ENCODE assay signal across 20 mouse cellular contexts in genomic region chr4:135229871-135230270, GRCm38 (mm10). TPM values are rescaled to one million over a fixed set of nuclear protein-coding genes. Genes with fewer than 3 reads are reported as not detected.
A peak's percentile ranks its signal among the peaks of the same experiment; 100 is the strongest.
DNase-seq lines count a peak whose midpoint lies in the region; ATAC-seq and TF ChIP-seq lines count a peak whose summit lies in the region.
"Had no signal": no experiment of that assay in that cellular context is flagged by ENCODE, and none has a peak within 500 bp of the region (broad histone marks: within the 10 kb centered on the region; RNA-seq: fewer than 3 reads in every experiment).

No protein-coding gene starts in this region.

- TF ChIP-seq CTCF in forebrain, postnatal 0 days (IDR thresholded peaks at IDR 0.05; ENCODE audit: low read depth) = no peak
- no peak for TF ChIP-seq CTCF in liver, adult 2 months (IDR thresholded peaks at IDR 0.05; ENCODE audit: low read depth, low read length)
- TF ChIP-seq CTCF in liver, postnatal 0 days (IDR thresholded peaks at IDR 0.05; ENCODE audit: low read depth) = no peak

- H3K4me3 ChIP-seq in forebrain, embryonic 12.5 days (replicated peaks) = no peak overlapping the region
- no peak overlapping the region for H3K4me3 ChIP-seq in forebrain, postnatal 0 days (ENCODE audit: low read depth, low read length)
- H3K4me3 ChIP-seq in forebrain, embryonic 15.5 days = no peak overlapping the region
- no peak overlapping the region for H3K4me3 ChIP-seq in forebrain, embryonic 11.5 days (ENCODE audit: low read depth, low read length)
- no peak overlapping the region for H3K4me3 ChIP-seq in liver, adult 2 months (ENCODE audit: insufficient read depth, low read depth, low read length)
- no peak overlapping the region for H3K4me3 ChIP-seq in liver, postnatal 0 days (ENCODE audit: low read depth, low read length)
- H3K4me3 ChIP-seq: embryonic facial prominence, embryonic 12.5 days; embryonic facial prominence, embryonic 15.5 days; heart, embryonic 12.5 days; hindbrain, embryonic 12.5 days; hindbrain, embryonic 15.5 days had no signal

- WGBS in forebrain, embryonic 12.5 days = 81% methylated on average over 4 of the region's 4 CpGs
- 67% methylated on average over 4 of the region's 4 CpGs for WGBS in forebrain, postnatal 0 days
- WGBS in forebrain, embryonic 15.5 days = 72% methylated on average over 4 of the region's 4 CpGs
- 82% methylated on average over 4 of the region's 4 CpGs for WGBS in forebrain, embryonic 11.5 days
- 63% methylated on average over 4 of the region's 4 CpGs for WGBS in liver, adult 2 months
- WGBS in liver, postnatal 0 days (ENCODE audit: insufficient replicate concordance) = 43% methylated on average over 4 of the region's 4 CpGs

- TF ChIP-seq POLR2A in liver, adult 2 months (IDR thresholded peaks at IDR 0.05; ENCODE audit: extremely low read depth, insufficient read depth, low read length) = no peak

- H3K79me2 ChIP-seq in liver, adult 2 months (ENCODE audit: control insufficient read depth, insufficient read depth, low read length) = peaks cover 40% of the 10 kb centered on the region; the same call in 1 of the 2 replicates

- peaks cover 6% of the 10 kb centered on the region; the same call in 1 of the 2 replicates for H3K4me1 ChIP-seq in forebrain, embryonic 12.5 days
- no peaks in the 10 kb centered on the region; the same call in 1 of the 2 replicates for H3K4me1 ChIP-seq in forebrain, postnatal 0 days (ENCODE audit: insufficient read depth)
- H3K4me1 ChIP-seq in forebrain, embryonic 15.5 days = peaks cover 23% of the 10 kb centered on the region
- H3K4me1 ChIP-seq in forebrain, embryonic 11.5 days (replicated peaks; ENCODE audit: control insufficient read depth, insufficient read depth, low read length) = no peaks in the 10 kb centered on the region; the same call in 1 of the 2 replicates
- peaks cover 12% of the 10 kb centered on the region for H3K4me1 ChIP-seq in liver, adult 2 months (ENCODE audit: control insufficient read depth, insufficient read depth, low read length)
- peaks cover 11% of the 10 kb centered on the region; the same call in 1 of the 2 replicates for H3K4me1 ChIP-seq in liver, postnatal 0 days (ENCODE audit: insufficient read depth)
- H3K4me1 ChIP-seq: embryonic facial prominence, embryonic 12.5 days; embryonic facial prominence, embryonic 15.5 days had no signal

- DNase-seq in forebrain, postnatal 0 days = no peak
- no peak for DNase-seq in forebrain, embryonic 11.5 days (ENCODE audit: low spot score)
- DNase-seq in liver, adult 2 months (ENCODE audit: extremely low read depth, low read depth, low spot score) = no peak
- DNase-seq in liver, postnatal 0 days = no peak
- DNase-seq in adrenal gland, adult 2 months = no peak
- DNase-seq: adrenal gland, postnatal 10 days; adrenal gland, postnatal 36 days; cerebellum, adult 11 months; gastrocnemius, postnatal 10 days; gastrocnemius, postnatal 36 days; heart, postnatal 14 days had no signal

- no peak for ATAC-seq in forebrain, embryonic 12.5 days (ENCODE audit: low FRiP score)
- ATAC-seq in forebrain, postnatal 0 days = no peak
- no peak for ATAC-seq in forebrain, embryonic 15.5 days (replicated peaks)
- no peak for ATAC-seq in forebrain, embryonic 11.5 days (replicated peaks; ENCODE audit: low FRiP score)
- ATAC-seq in liver, postnatal 0 days = no peak
- ATAC-seq: activated CD4-positive, CD25-positive, alpha-beta regulatory T cell, adult 4 months; intestine, postnatal 0 days had no signal

- H3K4me2 ChIP-seq in forebrain, embryonic 12.5 days = no peak overlapping the region
- no peak overlapping the region for H3K4me2 ChIP-seq in forebrain, postnatal 0 days (ENCODE audit: low read depth)
- H3K4me2 ChIP-seq in forebrain, embryonic 15.5 days (replicated peaks) = no peak overlapping the region
- no peak overlapping the region for H3K4me2 ChIP-seq in forebrain, embryonic 11.5 days (ENCODE audit: low read depth, low read length, severe bottlenecking)
- no peak overlapping the region for H3K4me2 ChIP-seq in liver, postnatal 0 days (ENCODE audit: low read depth, low read length)
- H3K4me2 ChIP-seq: embryonic facial prominence, embryonic 12.5 days; embryonic facial prominence, embryonic 15.5 days; heart, embryonic 12.5 days; hindbrain, embryonic 12.5 days; hindbrain, embryonic 15.5 days had no signal

- H3K27ac ChIP-seq in forebrain, embryonic 12.5 days = 0 out of 2 replicates have a peak overlapping the region, but pooled peaks have one; percentile 31
- H3K27ac ChIP-seq in forebrain, postnatal 0 days (ENCODE audit: low read depth, low read length) = no peak overlapping the region
- peak overlapping the region; percentile 73; the same call in 1 of the 2 replicates for H3K27ac ChIP-seq in forebrain, embryonic 15.5 days (replicated peaks)
- H3K27ac ChIP-seq in forebrain, embryonic 11.5 days (ENCODE audit: low read depth, low read length) = no peak overlapping the region
- peak overlapping the region; percentile 22; the same call in 1 of the 2 replicates for H3K27ac ChIP-seq in liver, adult 2 months (replicated peaks; ENCODE audit: insufficient read depth, low read depth, low read length)
- H3K27ac ChIP-seq in liver, postnatal 0 days (ENCODE audit: low read depth) = no peak overlapping the region
- H3K27ac ChIP-seq: embryonic facial prominence, embryonic 12.5 days; embryonic facial prominence, embryonic 15.5 days; hindbrain, embryonic 12.5 days had no signal

- peaks cover 10% of the 10 kb centered on the region for H3K36me3 ChIP-seq in forebrain, embryonic 12.5 days (replicated peaks)
- H3K36me3 ChIP-seq in forebrain, postnatal 0 days (ENCODE audit: insufficient read depth) = no peaks in the 10 kb centered on the region
- H3K36me3 ChIP-seq in forebrain, embryonic 15.5 days = no peaks in the 10 kb centered on the region
- no peaks in the 10 kb centered on the region; the same call in 1 of the 2 replicates for H3K36me3 ChIP-seq in forebrain, embryonic 11.5 days (ENCODE audit: control insufficient read depth, insufficient read depth, low read length)
- peaks cover 8% of the 10 kb centered on the region; the same call in 1 of the 2 replicates for H3K36me3 ChIP-seq in liver, adult 2 months (ENCODE audit: control insufficient read depth, insufficient read depth, low read length)
- 0 out of 2 replicates have a peak, but pooled peaks cover 11% of the 10 kb centered on the region for H3K36me3 ChIP-seq in liver, postnatal 0 days (replicated peaks; ENCODE audit: insufficient read depth, low read length)
- H3K36me3 ChIP-seq: hindbrain, embryonic 15.5 days had no signal

- H3K27me3 ChIP-seq in forebrain, embryonic 12.5 days = no peaks in the 10 kb centered on the region
- no peaks in the 10 kb centered on the region for H3K27me3 ChIP-seq in forebrain, postnatal 0 days (ENCODE audit: insufficient read depth, low read length)
- no peaks in the 10 kb centered on the region for H3K27me3 ChIP-seq in forebrain, embryonic 15.5 days
- H3K27me3 ChIP-seq in forebrain, embryonic 11.5 days (ENCODE audit: control insufficient read depth, insufficient read depth, low read length) = no peaks in the 10 kb centered on the region
- H3K27me3 ChIP-seq in liver, adult 2 months (ENCODE audit: control insufficient read depth, insufficient read depth, low read length) = no peaks in the 10 kb centered on the region
- no peaks in the 10 kb centered on the region for H3K27me3 ChIP-seq in liver, postnatal 0 days (ENCODE audit: insufficient read depth, low read length)
- H3K27me3 ChIP-seq: embryonic facial prominence, embryonic 12.5 days; embryonic facial prominence, embryonic 15.5 days; heart, embryonic 12.5 days; hindbrain, embryonic 12.5 days; hindbrain, embryonic 15.5 days had no signal

- H3K9ac ChIP-seq in forebrain, embryonic 12.5 days = no peak overlapping the region
- no peak overlapping the region for H3K9ac ChIP-seq in forebrain, postnatal 0 days
- H3K9ac ChIP-seq in forebrain, embryonic 15.5 days (replicated peaks) = no peak overlapping the region
- no peak overlapping the region for H3K9ac ChIP-seq in forebrain, embryonic 11.5 days (ENCODE audit: low read length)
- H3K9ac ChIP-seq in liver, adult 2 months (ENCODE audit: low read depth, low read length) = no peak overlapping the region
- H3K9ac ChIP-seq in liver, postnatal 0 days (replicated peaks) = no peak overlapping the region
- H3K9ac ChIP-seq: embryonic facial prominence, embryonic 12.5 days; embryonic facial prominence, embryonic 15.5 days; heart, embryonic 12.5 days; hindbrain, embryonic 12.5 days; hindbrain, embryonic 15.5 days had no signal

- no peaks in the 10 kb centered on the region for H3K9me3 ChIP-seq in forebrain, embryonic 12.5 days
- H3K9me3 ChIP-seq in forebrain, postnatal 0 days (ENCODE audit: low read length) = no peaks in the 10 kb centered on the region
- H3K9me3 ChIP-seq in forebrain, embryonic 15.5 days = no peaks in the 10 kb centered on the region
- no peaks in the 10 kb centered on the region for H3K9me3 ChIP-seq in forebrain, embryonic 11.5 days (ENCODE audit: control insufficient read depth, low read length)
- no peaks in the 10 kb centered on the region for H3K9me3 ChIP-seq in liver, postnatal 0 days (ENCODE audit: low read length)
- H3K9me3 ChIP-seq: embryonic facial prominence, embryonic 12.5 days; embryonic facial prominence, embryonic 15.5 days; heart, embryonic 12.5 days; hindbrain, embryonic 12.5 days; hindbrain, embryonic 15.5 days had no signal

- TF ChIP-seq EP300 in liver, postnatal 0 days (IDR thresholded peaks at IDR 0.05; ENCODE audit: low read depth) = no peak

RNA-seq across cellular contexts. Expression of gene Clic4, which starts 42.7 kb away (rescaled TPM):
- polyA plus RNA-seq in forebrain, embryonic 12.5 days (2016; fragmentation: Nextera tagmentation; extraction: Ambion mirVana) = 205 and 221 TPM in 2 replicates
- total RNA-seq in forebrain, postnatal 0 days (2014; rRNA removed) = 44.0 and 65.2 TPM in 2 replicates
- 34.5 and 41.5 TPM in 2 replicates for polyA plus RNA-seq in forebrain, postnatal 0 days (2015; fragmentation: Nextera tagmentation; extraction: Ambion mirVana)
- 114 and 116 TPM in 2 replicates for polyA plus RNA-seq in forebrain, embryonic 15.5 days (2015; fragmentation: Nextera tagmentation; extraction: Ambion mirVana)
- 194 and 195 TPM in 2 replicates for polyA plus RNA-seq in forebrain, embryonic 11.5 days (2014; fragmentation: Nextera tagmentation; extraction: Ambion mirVana)
- 23.0 and 27.7 TPM in 2 replicates for total RNA-seq in liver, adult 2 months (2014; rRNA removed)
- polyA plus RNA-seq in liver, adult 2 months (2012; rRNA removed) = 23.4 and 30.8 TPM in 2 replicates
- polyA plus RNA-seq in liver, postnatal 0 days (2015; fragmentation: Nextera tagmentation; extraction: Ambion mirVana) = 52.2 and 64.6 TPM in 2 replicates
- 100 to 1,000 TPM in 1 of 2 experiments, 10 to 100 TPM in 1; 80.4 to 120 TPM for total RNA-seq in adrenal gland, adult 2 months (2021)
- polyA plus RNA-seq in adrenal gland, adult 2 months (2012; rRNA removed) = 42.2 and 42.7 TPM in 2 replicates

Comparison
In these comparisons a context has a peak if more than half of its experiments do, and no peak if none do; other contexts are left out.
1. H3K27ac ChIP-seq: peak in forebrain, embryonic 12.5 days (single experiment), forebrain, embryonic 15.5 days (single experiment) and liver, adult 2 months (single experiment); none in forebrain, postnatal 0 days (single experiment), forebrain, embryonic 11.5 days (single experiment) and liver, postnatal 0 days (single experiment).